ENCODE assay signal across 10 mouse cellular contexts in genomic region chr9:41665000-41665685, GRCm38 (mm10).
DNase-seq lines count a peak whose midpoint lies in the region; ATAC-seq and TF ChIP-seq lines count a peak whose summit lies in the region.
"Had no signal": no experiment of that assay in that cellular context is flagged by ENCODE, and none has a peak within 500 bp of the region (broad histone marks: within the 10 kb centered on the region; RNA-seq: fewer than 3 reads in every experiment).

No protein-coding gene starts in this region.

- no peaks in the 10 kb centered on the region for H3K36me3 ChIP-seq in lung, postnatal 0 days (ENCODE audit: insufficient read depth, low read length)
- no peaks in the 10 kb centered on the region for H3K36me3 ChIP-seq in intestine, embryonic 15.5 days
- H3K36me3 ChIP-seq: G1E had no signal

- TF ChIP-seq CTCF in lung, postnatal 0 days (IDR thresholded peaks at IDR 0.05), result no peak

- H3K27me3 ChIP-seq in lung, postnatal 0 days (replicated peaks; ENCODE audit: insufficient read depth, low read length), result no peaks in the 10 kb centered on the region
- no peaks in the 10 kb centered on the region for H3K27me3 ChIP-seq in intestine, embryonic 15.5 days (replicated peaks)

- no peak for ATAC-seq in lung, postnatal 0 days
- no peak for ATAC-seq in megakaryocyte-erythroid progenitor cell, adult 5-6 weeks (replicated peaks; ENCODE audit: low FRiP score, low TSS enrichment, poor library complexity, severe bottlenecking)
- no peak for ATAC-seq in intestine, embryonic 15.5 days

- TF ChIP-seq EP300 in lung, postnatal 0 days (IDR thresholded peaks at IDR 0.05), result no peak

- no peak overlapping the region for H3K9ac ChIP-seq in lung, postnatal 0 days (replicated peaks; ENCODE audit: low read depth)
- no peak overlapping the region for H3K9ac ChIP-seq in intestine, embryonic 15.5 days
- H3K9ac ChIP-seq: liver, embryonic 14.5 days had no signal

- H3K4me2 ChIP-seq in lung, postnatal 0 days (replicated peaks; ENCODE audit: low read depth, low read length), result no peak overlapping the region
- H3K4me2 ChIP-seq in intestine, embryonic 15.5 days (replicated peaks), result no peak overlapping the region

- peak; percentile 2 for DNase-seq in kidney, adult 11 months
- DNase-seq in kidney, adult 18-20 months, result no peak
- DNase-seq in frontal cortex, postnatal 36 days (ENCODE audit: low spot score in 2 of 2), result peak; percentile 26 to 55
- peak; percentile 14 to 30 for DNase-seq in kidney, postnatal 4 days
- peak; percentile 33 for DNase-seq in lung, postnatal 0 days (ENCODE audit: low spot score)
- no peak for DNase-seq in retina, embryonic 14.5 days (ENCODE audit: low spot score)

- no peaks in the 10 kb centered on the region for H3K4me1 ChIP-seq in lung, postnatal 0 days (ENCODE audit: insufficient read depth, low read depth, low read length)
- H3K4me1 ChIP-seq in intestine, embryonic 15.5 days (replicated peaks), result no peaks in the 10 kb centered on the region

- no peaks in the 10 kb centered on the region for H3K9me3 ChIP-seq in lung, postnatal 0 days (ENCODE audit: low read length)
- H3K9me3 ChIP-seq in intestine, embryonic 15.5 days, result no peaks in the 10 kb centered on the region
- H3K9me3 ChIP-seq: G1E had no signal

- H3K4me3 ChIP-seq in lung, postnatal 0 days (ENCODE audit: low read depth, low read length), result no peak overlapping the region
- no peak overlapping the region for H3K4me3 ChIP-seq in intestine, embryonic 15.5 days (replicated peaks)

- 59% methylated on average over 10 of the region's 10 CpGs for WGBS in lung, postnatal 0 days
- WGBS in intestine, embryonic 15.5 days, result 54% methylated on average over 10 of the region's 10 CpGs

- no peak overlapping the region for H3K27ac ChIP-seq in lung, postnatal 0 days (ENCODE audit: low read length)
- H3K27ac ChIP-seq in intestine, embryonic 15.5 days, result no peak overlapping the region
- H3K27ac ChIP-seq: liver, embryonic 14.5 days had no signal

Comparison
In these comparisons a context has a peak if more than half of its experiments do, and no peak if none do; other contexts are left out.
1. DNase-seq: peak in kidney, adult 11 months (single experiment), frontal cortex, postnatal 36 days (2 of 2), kidney, postnatal 4 days (2 of 2) and lung, postnatal 0 days (single experiment); none in kidney, adult 18-20 months (single experiment) and retina, embryonic 14.5 days (single experiment).